Mouse (Mus musculus): ENCODE data around the gene Plekhs1. TPM values are rescaled to one million over a fixed set of nuclear protein-coding genes. Genes with fewer than 3 reads are reported as not detected.

Gene Plekhs1
- polyA plus RNA-seq (2014; fragmentation: Nextera tagmentation; extraction: Ambion mirVana) = 0.13 and 0.29 TPM in 2 replicates

- ATAC-seq (ENCODE audit: low read depth) = no peak
- Histone ChIP-seq H3K27ac (ENCODE audit: low read depth, low read length) (no peak within 1 kb of the TSS), H3K4me1 (ENCODE audit: control insufficient read depth, insufficient read depth, low read length) (no peaks in the 10 kb centered on the region), H3K36me3 (ENCODE audit: control insufficient read depth, insufficient read depth, low read length) (no peaks in the 10 kb centered on the region), H3K27me3 (ENCODE audit: control insufficient read depth, insufficient read depth, low read length) (no peaks in the 10 kb centered on the region), H3K4me2 (ENCODE audit: low read depth, low read length) (no peak within 1 kb of the TSS), H3K9ac (replicated peaks; ENCODE audit: low read depth, low read length) (no peak within 1 kb of the TSS), H3K4me3 (ENCODE audit: low read depth, low read length) (no peak within 1 kb of the TSS), H3K9me3 (ENCODE audit: control insufficient read depth, low read length) (no peaks in the 10 kb centered on the region)
- WGBS = 71% methylated on average over 10 of the region's 10 CpGs
Observed at GRCm38 (mm10) chr19:56461522-56462101, at the start of gene Plekhs1. Plekhs1 (plus strand) TSS chr19:56461640.

DNA sequence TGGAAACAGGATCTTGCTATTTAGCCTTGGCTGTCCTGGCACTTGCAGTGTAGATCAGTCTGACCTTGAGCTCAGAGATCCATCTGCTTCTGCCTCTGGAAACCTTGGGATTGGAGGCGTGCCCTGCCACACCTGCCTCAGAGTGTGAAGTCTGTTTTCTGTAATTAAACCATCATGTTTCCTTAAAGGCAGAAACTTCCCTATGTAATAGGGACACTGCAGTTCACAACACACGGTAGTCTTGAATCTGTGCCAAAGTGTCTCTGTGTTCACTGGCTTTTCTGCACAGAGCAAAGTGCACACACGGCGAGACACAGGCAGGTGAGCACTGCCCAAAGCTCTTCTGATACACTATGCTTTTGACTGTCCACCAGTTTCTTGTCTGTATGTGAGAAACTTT lies 43.0 kb upstream of the Plekhs1 start:
- H3K27ac ChIP-seq (ENCODE audit: low read depth, low read length) = no peak overlapping the region
- H3K27me3 ChIP-seq (ENCODE audit: control insufficient read depth, insufficient read depth, low read length) = no peaks in the 10 kb centered on the region
- H3K4me1 ChIP-seq (ENCODE audit: control insufficient read depth, insufficient read depth, low read length) = 0 out of 2 replicates have a peak, but pooled peaks cover 3% of the 10 kb centered on the region
- WGBS = 92% methylated on average over 4 of the region's 4 CpGs
- H3K36me3 ChIP-seq (ENCODE audit: control insufficient read depth, insufficient read depth, low read length) = no peaks in the 10 kb centered on the region
- no peak overlapping the region for H3K9ac ChIP-seq (replicated peaks; ENCODE audit: low read depth, low read length)
- no peak overlapping the region for H3K4me2 ChIP-seq (ENCODE audit: low read depth, low read length)
- no peak for ATAC-seq (ENCODE audit: low read depth)
- no peak overlapping the region for H3K4me3 ChIP-seq (ENCODE audit: low read depth, low read length)
- H3K9me3 ChIP-seq (ENCODE audit: control insufficient read depth, low read length) = no peaks in the 10 kb centered on the region

GRCm38 (mm10) chr19:56419452-56419851 lies 42.0 kb upstream of the Plekhs1 start:
- H3K9me3 ChIP-seq (ENCODE audit: control insufficient read depth, low read length) = no peaks in the 10 kb centered on the region

GRCm38 (mm10) chr19:56420345-56420744 lies 41.1 kb upstream of the Plekhs1 start:
- peaks cover 11% of the 10 kb centered on the region; the same call in 1 of the 2 replicates for H3K4me1 ChIP-seq (ENCODE audit: control insufficient read depth, insufficient read depth, low read length)

More at GRCm38 (mm10) chr19:56419452-56419851, 42.0 kb upstream of the Plekhs1 start:
- no peak overlapping the region for H3K4me3 ChIP-seq (ENCODE audit: low read depth, low read length)
- no peak overlapping the region for H3K27ac ChIP-seq (ENCODE audit: low read depth, low read length)
- no peak overlapping the region for H3K9ac ChIP-seq (replicated peaks; ENCODE audit: low read depth, low read length)
- no peaks in the 10 kb centered on the region for H3K27me3 ChIP-seq (ENCODE audit: control insufficient read depth, insufficient read depth, low read length)
- H3K4me1 ChIP-seq (ENCODE audit: control insufficient read depth, insufficient read depth, low read length) = peaks cover 8% of the 10 kb centered on the region; the same call in 1 of the 2 replicates
- no peak overlapping the region for H3K4me2 ChIP-seq (ENCODE audit: low read depth, low read length)
- H3K36me3 ChIP-seq (ENCODE audit: control insufficient read depth, insufficient read depth, low read length) = no peaks in the 10 kb centered on the region
- no peak for ATAC-seq (ENCODE audit: low read depth)
- WGBS = 74% methylated on average over 9 of the region's 9 CpGs

GRCm38 (mm10) chr19:56422476-56423338 lies 38.7 kb upstream of the Plekhs1 start:
- no peaks in the 10 kb centered on the region for H3K27me3 ChIP-seq (ENCODE audit: control insufficient read depth, insufficient read depth, low read length)
- H3K9ac ChIP-seq (replicated peaks; ENCODE audit: low read depth, low read length) = no peak overlapping the region
- no peak overlapping the region for H3K4me2 ChIP-seq (ENCODE audit: low read depth, low read length)
- WGBS = 22% methylated on average over 14 of the region's 14 CpGs
- H3K27ac ChIP-seq (ENCODE audit: low read depth, low read length) = no peak overlapping the region
- H3K4me3 ChIP-seq (ENCODE audit: low read depth, low read length) = no peak overlapping the region
- peak; percentile 51; the same call in 1 of the 2 replicates for ATAC-seq (ENCODE audit: low read depth)
- H3K36me3 ChIP-seq (ENCODE audit: control insufficient read depth, insufficient read depth, low read length) = no peaks in the 10 kb centered on the region
- peaks cover 11% of the 10 kb centered on the region; the same call in 1 of the 2 replicates for H3K4me1 ChIP-seq (ENCODE audit: control insufficient read depth, insufficient read depth, low read length)
- H3K9me3 ChIP-seq (ENCODE audit: control insufficient read depth, low read length) = no peaks in the 10 kb centered on the region

More at GRCm38 (mm10) chr19:56420345-56420744, 41.1 kb upstream of the Plekhs1 start:
- Histone ChIP-seq H3K9me3 (ENCODE audit: control insufficient read depth, low read length) (no peaks in the 10 kb centered on the region), H3K27ac (ENCODE audit: low read depth, low read length) (no peak overlapping the region), H3K4me2 (ENCODE audit: low read depth, low read length) (no peak overlapping the region), H3K9ac (replicated peaks; ENCODE audit: low read depth, low read length) (no peak overlapping the region), H3K36me3 (ENCODE audit: control insufficient read depth, insufficient read depth, low read length) (no peaks in the 10 kb centered on the region), H3K4me3 (ENCODE audit: low read depth, low read length) (no peak overlapping the region), H3K27me3 (ENCODE audit: control insufficient read depth, insufficient read depth, low read length) (no peaks in the 10 kb centered on the region)
- 98% methylated on average over 3 of the region's 3 CpGs for WGBS
- no peak for ATAC-seq (ENCODE audit: low read depth)

DNA sequence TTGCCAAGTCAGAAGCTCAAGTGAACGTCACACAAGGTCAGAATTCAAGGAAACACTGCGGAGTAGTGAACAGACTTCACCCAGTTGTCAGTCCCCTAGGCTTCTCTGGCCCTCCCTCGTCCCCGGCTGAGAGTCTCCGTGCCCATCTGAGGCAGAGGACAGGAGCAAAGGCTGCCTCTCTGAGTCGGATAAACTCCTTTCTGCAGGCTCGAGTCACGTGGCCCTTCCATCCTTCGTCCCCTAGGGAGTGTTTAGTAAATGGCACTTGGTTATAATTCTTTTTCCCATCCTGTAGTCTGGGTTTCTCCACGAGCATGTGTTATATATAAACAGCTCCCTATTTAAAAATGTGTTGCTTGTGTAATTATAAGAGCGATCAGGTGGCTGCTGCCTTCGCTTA lies 38.1 kb upstream of the Plekhs1 start:
- no peak overlapping the region for H3K4me3 ChIP-seq (ENCODE audit: low read depth, low read length)
- no peaks in the 10 kb centered on the region for H3K9me3 ChIP-seq (ENCODE audit: control insufficient read depth, low read length)
- ATAC-seq (ENCODE audit: low read depth) = peak; percentile 31
- no peaks in the 10 kb centered on the region for H3K27me3 ChIP-seq (ENCODE audit: control insufficient read depth, insufficient read depth, low read length)
- WGBS = 43% methylated on average over 12 of the region's 12 CpGs
- peak overlapping the region; percentile 16 for H3K4me2 ChIP-seq (ENCODE audit: low read depth, low read length)
- H3K9ac ChIP-seq (replicated peaks; ENCODE audit: low read depth, low read length) = no peak overlapping the region
- no peaks in the 10 kb centered on the region for H3K36me3 ChIP-seq (ENCODE audit: control insufficient read depth, insufficient read depth, low read length)
- H3K27ac ChIP-seq (ENCODE audit: low read depth, low read length) = no peak overlapping the region
- H3K4me1 ChIP-seq (ENCODE audit: control insufficient read depth, insufficient read depth, low read length) = peaks cover 11% of the 10 kb centered on the region; the same call in 1 of the 2 replicates

DNA sequence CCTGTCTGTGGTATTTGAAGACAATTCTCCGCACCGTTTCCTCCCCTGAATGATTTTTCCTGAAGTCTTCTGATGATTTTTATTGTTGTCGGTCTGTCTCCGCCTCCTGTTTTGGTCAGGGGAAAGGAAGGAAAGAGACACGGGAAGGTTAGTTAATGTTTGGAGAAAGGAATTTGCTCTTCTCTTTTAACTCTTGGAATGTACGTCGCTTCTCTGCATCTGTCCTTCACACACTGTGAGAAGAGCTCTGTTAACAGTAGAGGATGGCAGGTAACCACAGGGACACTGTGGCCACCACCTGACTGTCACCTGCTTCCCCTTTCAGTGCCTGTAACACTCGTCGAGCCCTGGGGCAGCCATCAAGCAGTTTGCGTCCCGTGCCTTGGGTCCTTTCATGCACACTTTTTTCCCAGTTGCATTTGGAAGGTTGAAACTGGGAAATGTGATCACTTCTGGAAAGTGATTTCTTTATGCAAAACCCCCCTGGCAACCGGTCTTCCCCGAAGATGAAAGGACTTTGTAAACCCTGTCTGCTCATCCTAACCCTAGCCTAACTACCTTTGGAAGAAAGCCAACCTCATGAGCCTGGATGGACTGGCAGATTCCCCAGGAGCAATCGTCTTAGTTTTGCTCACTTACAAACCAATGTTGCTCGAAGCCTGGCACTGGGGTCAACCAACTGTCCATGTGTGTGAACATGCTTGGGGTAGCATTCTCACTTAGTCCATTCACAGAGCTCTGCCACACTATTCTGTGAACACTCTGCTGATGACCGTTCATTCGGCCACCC lies 36.6 kb upstream of the Plekhs1 start:
- ATAC-seq (ENCODE audit: low read depth) = no peak

GRCm38 (mm10) chr19:56425492-56425891 lies 35.9 kb upstream of the Plekhs1 start:
- H3K27ac ChIP-seq (ENCODE audit: low read depth, low read length) = no peak overlapping the region
- no peak for ATAC-seq (ENCODE audit: low read depth)
- no peaks in the 10 kb centered on the region for H3K9me3 ChIP-seq (ENCODE audit: control insufficient read depth, low read length)
- 65% methylated on average over 9 of the region's 9 CpGs for WGBS
- peaks cover 11% of the 10 kb centered on the region; the same call in 1 of the 2 replicates for H3K4me1 ChIP-seq (ENCODE audit: control insufficient read depth, insufficient read depth, low read length)
- no peaks in the 10 kb centered on the region for H3K27me3 ChIP-seq (ENCODE audit: control insufficient read depth, insufficient read depth, low read length)
- H3K4me3 ChIP-seq (ENCODE audit: low read depth, low read length) = no peak overlapping the region
- H3K36me3 ChIP-seq (ENCODE audit: control insufficient read depth, insufficient read depth, low read length) = no peaks in the 10 kb centered on the region
- H3K4me2 ChIP-seq (ENCODE audit: low read depth, low read length) = no peak overlapping the region
- H3K9ac ChIP-seq (replicated peaks; ENCODE audit: low read depth, low read length) = no peak overlapping the region

More for the DNA sequence above, 36.6 kb upstream of the Plekhs1 start:
- no peak overlapping the region for H3K9ac ChIP-seq (replicated peaks; ENCODE audit: low read depth, low read length)
- H3K4me1 ChIP-seq (ENCODE audit: control insufficient read depth, insufficient read depth, low read length) = peaks cover 11% of the 10 kb centered on the region; the same call in 1 of the 2 replicates
- no peak overlapping the region for H3K4me3 ChIP-seq (ENCODE audit: low read depth, low read length)
- H3K27ac ChIP-seq (ENCODE audit: low read depth, low read length) = no peak overlapping the region
- H3K9me3 ChIP-seq (ENCODE audit: control insufficient read depth, low read length) = no peaks in the 10 kb centered on the region
- 69% methylated on average over 17 of the region's 17 CpGs for WGBS
- no peaks in the 10 kb centered on the region for H3K36me3 ChIP-seq (ENCODE audit: control insufficient read depth, insufficient read depth, low read length)
- no peak overlapping the region for H3K4me2 ChIP-seq (ENCODE audit: low read depth, low read length)
- no peaks in the 10 kb centered on the region for H3K27me3 ChIP-seq (ENCODE audit: control insufficient read depth, insufficient read depth, low read length)
